Mouse (Mus musculus) CH12.LX (cell line): ENCODE data around the gene Dkk3. TPM values are rescaled to one million over a fixed set of nuclear protein-coding genes. Genes with fewer than 3 reads are reported as not detected.

Experiments used
- DNase-seq: peaks from one replicate; pipeline ENCODE4 v3.0.0-alpha.2; 2013; ENCODE audit errors: extremely low read depth
- H3K27ac ChIP-seq: 2 replicates; pipeline ENCODE4 v1.5.1; 2012; ENCODE audit warnings: low read depth, mild to moderate bottlenecking, control low read depth, moderate library complexity; ENCODE audit not compliant: insufficient read depth
- H3K27me3 ChIP-seq: replicated peaks from 2 replicates; pipeline ENCODE3; 2012; ENCODE audit warnings: inconsistent platforms
- H3K36me3 ChIP-seq, 2 experiments: replicated peaks in 1 of 2; 2 replicates each; pipeline versions ENCODE3 to v1.6.1; 2012; ENCODE audit warnings: inconsistent platforms in 1 of 2, low read length in 1 of 2, mild to moderate bottlenecking in 1 of 2, mixed read lengths in 1 of 2, moderate library complexity in 1 of 2; ENCODE audit not compliant: control insufficient read depth in 1 of 2, insufficient read depth in 1 of 2
- H3K4me1 ChIP-seq, 2 experiments: 2 replicates each; pipeline ENCODE4 v1.6.1; 2012; ENCODE audit warnings: inconsistent platforms in 1 of 2, moderate library complexity in 1 of 2; ENCODE audit not compliant: insufficient read depth in 2 of 2, control insufficient read depth in 1 of 2
- H3K4me2 ChIP-seq: 2 replicates; pipeline ENCODE4 v1.6.1; 2012; ENCODE audit warnings: low read depth, mild to moderate bottlenecking, control low read depth; ENCODE audit not compliant: poor library complexity, insufficient read depth, severe bottlenecking
- H3K4me3 ChIP-seq, 3 experiments: fragments of 150-350 bp in 1 of 3; sonication (generic) in 1 of 3; replicated peaks in 1 of 3; 2 replicates each; pipeline versions ENCODE3 to v1.5.1; 2011 to 2012; ENCODE audit warnings: low read depth in 2 of 3, low read length in 2 of 3, mild to moderate bottlenecking in 2 of 3, moderate library complexity in 2 of 3, control low read depth in 1 of 3, improper control_type of control experiment in 1 of 3, inconsistent platforms in 1 of 3, mixed read lengths in 1 of 3; ENCODE audit not compliant: poor library complexity in 1 of 3
- H3K79me2 ChIP-seq: replicated peaks from 2 replicates; pipeline ENCODE4 v1.6.1; 2012; ENCODE audit warnings: mild to moderate bottlenecking, moderate library complexity; ENCODE audit not compliant: control insufficient read depth, poor library complexity, insufficient read depth, severe bottlenecking; ENCODE audit errors: extremely low read depth
- H3K9ac ChIP-seq: 2 replicates; pipeline ENCODE4 v1.6.1; 2012; ENCODE audit warnings: low read depth, mild to moderate bottlenecking, control low read depth, moderate library complexity; ENCODE audit not compliant: insufficient read depth
- H3K9me3 ChIP-seq: replicated peaks from 2 replicates; pipeline ENCODE3; 2012; ENCODE audit warnings: low read length, inconsistent platforms, mixed read lengths
- BHLHE40 ChIP-seq: IDR thresholded peaks from 2 replicates; pipeline ENCODE4 v1.6.1; 2011; ENCODE audit warnings: mild to moderate bottlenecking, low read depth, low read length, improper control_type of control experiment
- CHD1 ChIP-seq: IDR thresholded peaks from 2 replicates; pipeline ENCODE4 v1.6.1; 2012; ENCODE audit warnings: low read depth, low read length, improper control_type of control experiment, inconsistent platforms
- CTCF ChIP-seq, 2 experiments: IDR thresholded peaks in 1 of 2; conservative IDR thresholded peaks in 1 of 2; 2 replicates each; pipeline ENCODE4 v1.5.1; 2011 to 2012; ENCODE audit warnings: low read depth in 2 of 2, low read length in 2 of 2, improper control_type of control experiment in 1 of 2, inconsistent platforms in 1 of 2, mild to moderate bottlenecking in 1 of 2, moderate library complexity in 1 of 2
- EP300 ChIP-seq: IDR thresholded peaks from 2 replicates; pipeline ENCODE4 v1.6.1; 2011; ENCODE audit warnings: low read length, improper control_type of control experiment
- HCFC1 ChIP-seq: IDR thresholded peaks from 2 replicates; pipeline ENCODE4 v1.6.1; 2012; ENCODE audit warnings: low read depth, mild to moderate bottlenecking, inconsistent platforms, low read length, improper control_type of control experiment
- JUND ChIP-seq: conservative IDR thresholded peaks from 2 replicates; pipeline ENCODE4 v1.6.1; 2011; ENCODE audit warnings: low read depth, low read length, improper control_type of control experiment
- MAX ChIP-seq: IDR thresholded peaks from 2 replicates; pipeline ENCODE4 v1.6.1; 2011; ENCODE audit warnings: low read length, improper control_type of control experiment
- MEF2A ChIP-seq: IDR thresholded peaks from 2 replicates; pipeline ENCODE4 v1.6.1; 2014; ENCODE audit warnings: low read depth, mild to moderate bottlenecking, inconsistent platforms, low read length, improper control_type of control experiment, borderline replicate concordance
- MYC ChIP-seq: IDR thresholded peaks from 2 replicates; pipeline ENCODE4 v1.6.1; 2011; ENCODE audit warnings: low read depth, mild to moderate bottlenecking, improper control_type of control experiment, low read length
- NELFE ChIP-seq: IDR thresholded peaks from 2 replicates; pipeline ENCODE4 v1.6.1; 2011; ENCODE audit warnings: low read depth, low read length, improper control_type of control experiment
- NRF1 ChIP-seq: IDR thresholded peaks from 2 replicates; pipeline ENCODE4 v1.6.1; 2014; ENCODE audit warnings: low read depth, mild to moderate bottlenecking, inconsistent platforms, low read length, improper control_type of control experiment, moderate library complexity
- PAX5 ChIP-seq: IDR thresholded peaks from 2 replicates; pipeline ENCODE4 v1.6.1; 2012; ENCODE audit warnings: low read length, inconsistent platforms, mixed read lengths
- POLR2AphosphoS2 ChIP-seq: IDR thresholded peaks from 2 replicates; pipeline ENCODE4 v1.6.1; 2011; ENCODE audit warnings: low read depth, low read length, improper control_type of control experiment
- SIN3A ChIP-seq: IDR thresholded peaks from 2 replicates; pipeline ENCODE4 v1.6.1; 2012; ENCODE audit warnings: low read length, improper control_type of control experiment, inconsistent platforms
- TBP ChIP-seq: conservative IDR thresholded peaks from 2 replicates; pipeline ENCODE4 v1.6.1; 2011; ENCODE audit warnings: low read depth, low read length, improper control_type of control experiment
- TCF12 ChIP-seq: IDR thresholded peaks from 2 replicates; pipeline ENCODE4 v1.6.1; 2014; ENCODE audit warnings: low read depth, mild to moderate bottlenecking, inconsistent platforms, low read length, improper control_type of control experiment
- UBTF ChIP-seq: IDR thresholded peaks from 2 replicates; pipeline ENCODE4 v1.6.1; 2012; ENCODE audit warnings: low read depth, mild to moderate bottlenecking, inconsistent platforms, low read length, improper control_type of control experiment, moderate library complexity
- USF2 ChIP-seq: conservative IDR thresholded peaks from 2 replicates; pipeline ENCODE4 v1.6.1; 2011; ENCODE audit warnings: low read depth, low read length, improper control_type of control experiment
- ZC3H11A ChIP-seq: IDR thresholded peaks from 2 replicates; pipeline ENCODE4 v1.6.1; 2012; ENCODE audit warnings: low read depth, mild to moderate bottlenecking, inconsistent platforms, low read length, improper control_type of control experiment
- ZKSCAN1 ChIP-seq: IDR thresholded peaks from 2 replicates; pipeline ENCODE4 v1.6.1; 2012; ENCODE audit warnings: low read depth, inconsistent platforms, low read length, improper control_type of control experiment, borderline replicate concordance
- ZMIZ1 ChIP-seq: IDR thresholded peaks from 2 replicates; pipeline ENCODE4 v1.6.1; 2012; ENCODE audit warnings: low read depth, mild to moderate bottlenecking, inconsistent platforms, low read length, improper control_type of control experiment
- dilution Hi-C: fragments of 300-500 bp; cut with MboI; formaldehyde crosslinking; loops from 2 replicates; pipeline ENCODE4 v1.14.3; 2020; ENCODE audit warnings: low sequenced_read_pairs; ENCODE audit not compliant: extremely low pct_unique_long_range_greater_than_20kb, extremely low pct_ligation_motif_present
- in situ Hi-C: fragments of 300-500 bp; cut with MboI; formaldehyde crosslinking; loops from 3 replicates; pipeline ENCODE4 v1.14.3; 2019; ENCODE audit warnings: low sequenced_read_pairs, low pct_ligation_motif_present, low pct_unique_long_range_greater_than_20kb, mixed read lengths
- polyA plus RNA-seq: library from polyadenylated mRNA; unstranded; fragments of >175 nt; gene quantifications from 2 replicates; pipeline ENCODE4 v1.2.1, GENCODE M21; 2012; ENCODE audit warnings: low read depth; ENCODE audit not compliant: insufficient read length
- total RNA-seq, 2 experiments: library from RNA; depleted of rRNA; stranded (reverse); fragments of 300-350 nt in 1 of 2; fragments of >200 nt in 1 of 2; gene quantifications; 2 replicates each; pipeline ENCODE4 v1.2.3; 2012 to 2014

Gene Dkk3
- total and polyA plus RNA-seq, 3 experiments = 0.38 to 0.55 (median 0.54) TPM

- no peaks in the 10 kb centered on the region for H3K79me2 ChIP-seq
- H3K4me2 ChIP-seq = no peak overlapping the region
- in situ Hi-C loops = no loop called here
- DNase-seq = no peak
- no peak overlapping the region for H3K4me3 ChIP-seq
- TF ChIP-seq HCFC1 (no peak), EP300 (no peak)
- H3K4me1 ChIP-seq = peaks cover 8 to 21% of the 10 kb centered on the region in 2 experiments
- no peaks in the 10 kb centered on the region for H3K9me3 ChIP-seq
- H3K27ac ChIP-seq = no peak overlapping the region
- peaks cover 7% of the 10 kb centered on the region for H3K27me3 ChIP-seq
- dilution Hi-C loops = no loop called here
- no peaks in the 10 kb centered on the region for H3K36me3 ChIP-seq
- H3K9ac ChIP-seq = no peak overlapping the region
Observed at GRCm38 (mm10) chr7:112154445-112154844, 4.4 kb downstream of the Dkk3 start.

GRCm38 (mm10) chr7:112149113-112149512, 9.7 kb downstream of the Dkk3 start:
- Histone ChIP-seq H3K4me1 (peaks cover 4 to 11% of the 10 kb centered on the region in 2 experiments), H3K4me2 (no peak overlapping the region), H3K4me3 (no peak overlapping the region), H3K9ac (no peak overlapping the region), H3K9me3 (no peaks in the 10 kb centered on the region), H3K27me3 (peaks cover 7% of the 10 kb centered on the region), H3K27ac (no peak overlapping the region), H3K36me3 (no peaks in the 10 kb centered on the region), H3K79me2 (no peaks in the 10 kb centered on the region)
- in situ Hi-C loops (no loop called here), dilution Hi-C loops (no loop called here)
- no peak for DNase-seq
- no peak for TF ChIP-seq CTCF (conservative IDR thresholded peaks at IDR 0.05 in 1 of 2, IDR thresholded peaks at IDR 0.05 in 1 of 2; ENCODE audit: low read depth in 2 of 2, low read length in 2 of 2)

- H3K9me3 ChIP-seq = no peaks in the 10 kb centered on the region
- no peak for TF ChIP-seq USF2
- TF ChIP-seq UBTF = no peak
- no peak overlapping the region for H3K27ac ChIP-seq
- peaks cover 4% of the 10 kb centered on the region for H3K27me3 ChIP-seq
- in situ Hi-C loops (no loop called here), dilution Hi-C loops (no loop called here)
- no peak overlapping the region for H3K9ac ChIP-seq
- H3K4me1 ChIP-seq = peaks cover 13 to 22% of the 10 kb centered on the region in 2 experiments
- H3K4me2 ChIP-seq = no peak overlapping the region
- no peak for DNase-seq
- H3K36me3 ChIP-seq = no peaks in the 10 kb centered on the region
- no peaks in the 10 kb centered on the region for H3K79me2 ChIP-seq
- no peak overlapping the region for H3K4me3 ChIP-seq
Observed at GRCm38 (mm10) chr7:112147979-112148378, 10.9 kb downstream of the Dkk3 start.

- H3K9me3 ChIP-seq = no peaks in the 10 kb centered on the region
- no peak for DNase-seq
- H3K4me3 ChIP-seq = no peak overlapping the region
- dilution Hi-C loops = no loop called here
- no peaks in the 10 kb centered on the region for H3K36me3 ChIP-seq
- H3K27me3 ChIP-seq = no peaks in the 10 kb centered on the region
- peaks cover 28 to 46% of the 10 kb centered on the region in 2 experiments for H3K4me1 ChIP-seq
- H3K4me2 ChIP-seq = no peak overlapping the region
- in situ Hi-C loops = no loop called here
- H3K27ac ChIP-seq = no peak overlapping the region
- no peaks in the 10 kb centered on the region for H3K79me2 ChIP-seq
- no peak overlapping the region for H3K9ac ChIP-seq
- TF ChIP-seq CHD1 (no peak), BHLHE40 (no peak), EP300 (no peak), MYC (no peak), NRF1 (no peak), POLR2AphosphoS2 (no peak), TCF12 (no peak), ZKSCAN1 (no peak), SIN3A (no peak), NELFE (no peak), PAX5 (no peak), JUND (no peak), MEF2A (no peak), ZMIZ1 (no peak), MAX (no peak), TBP (no peak), ZC3H11A (no peak)
Observed at GRCm38 (mm10) chr7:112144646-112145179, 14.1 kb downstream of the Dkk3 start.
